Mouse (Mus musculus): ENCODE measurements around the gene Dand5. TPM values are rescaled to one million over a fixed set of nuclear protein-coding genes. Genes with fewer than 3 reads are reported as not detected.

Gene Dand5
- polyA plus RNA-seq, 1 experiment from 2014 or later: 3.3 TPM

GRCm38 (mm10) chr8:84799136-84799931 is 23.3 kb downstream of the Dand5 start:
- H3K36me3 ChIP-seq (ENCODE audit: inconsistent target): no peaks in the 10 kb centered on the region
- H3K4me3 ChIP-seq (ENCODE audit: inconsistent target): no peak overlapping the region
- WGBS (ENCODE audit: missing documents): 2% methylated on average over 89 of the region's 108 CpGs
- H3K27ac ChIP-seq: no peak overlapping the region
- no peaks in the 10 kb centered on the region; the same call in 1 of the 2 replicates for H3K79me2 ChIP-seq (ENCODE audit: inconsistent target)

- 93% methylated on average over 9 of the region's 10 CpGs for WGBS (ENCODE audit: missing documents)
- Histone ChIP-seq H3K79me2 (ENCODE audit: inconsistent target) (no peaks in the 10 kb centered on the region; the same call in 1 of the 2 replicates), H3K27ac (no peak overlapping the region), H3K36me3 (ENCODE audit: inconsistent target) (no peaks in the 10 kb centered on the region), H3K4me3 (ENCODE audit: inconsistent target) (no peak overlapping the region)
Measured at GRCm38 (mm10) chr8:84798446-84799135, 24.0 kb downstream of the Dand5 start.

GRCm38 (mm10) chr8:84797971-84798370 is 24.7 kb downstream of the Dand5 start:
- H3K4me3 ChIP-seq (ENCODE audit: inconsistent target): no peak overlapping the region
- H3K27ac ChIP-seq: no peak overlapping the region
- H3K36me3 ChIP-seq (ENCODE audit: inconsistent target): no peaks in the 10 kb centered on the region
- H3K79me2 ChIP-seq (ENCODE audit: inconsistent target): no peaks in the 10 kb centered on the region; the same call in 1 of the 2 replicates
- WGBS (ENCODE audit: missing documents): 100% methylated on average over 6 of the region's 6 CpGs

GRCm38 (mm10) chr8:84797256-84797797 is 25.3 kb downstream of the Dand5 start:
- Histone ChIP-seq H3K79me2 (ENCODE audit: inconsistent target) (no peaks in the 10 kb centered on the region; the same call in 1 of the 2 replicates), H3K4me3 (ENCODE audit: inconsistent target) (no peak overlapping the region), H3K27ac (no peak overlapping the region), H3K36me3 (ENCODE audit: inconsistent target) (no peaks in the 10 kb centered on the region)
- 95% methylated on average over 14 of the region's 15 CpGs for WGBS (ENCODE audit: missing documents)

GRCm38 (mm10) chr8:84794486-84794885 is 28.1 kb downstream of the Dand5 start:
- Histone ChIP-seq H3K4me3 (ENCODE audit: inconsistent target) (no peak overlapping the region), H3K36me3 (ENCODE audit: inconsistent target) (no peaks in the 10 kb centered on the region), H3K27ac (no peak overlapping the region), H3K79me2 (ENCODE audit: inconsistent target) (no peaks in the 10 kb centered on the region; the same call in 1 of the 2 replicates)
- whole genome bisulfite sequencing (ENCODE audit: missing documents): over 99% methylated on average over 7 of the region's 7 CpGs

- Histone ChIP-seq H3K4me3 (ENCODE audit: inconsistent target) (no peak overlapping the region), H3K27ac (no peak overlapping the region), H3K79me2 (ENCODE audit: inconsistent target) (no peaks in the 10 kb centered on the region; the same call in 1 of the 2 replicates), H3K36me3 (ENCODE audit: inconsistent target) (no peaks in the 10 kb centered on the region)
- WGBS (ENCODE audit: missing documents): 83% methylated on average over 8 of the region's 13 CpGs
Measured at GRCm38 (mm10) chr8:84793791-84794485, 28.7 kb downstream of the Dand5 start.

- Histone ChIP-seq H3K36me3 (ENCODE audit: inconsistent target) (no peaks in the 10 kb centered on the region), H3K4me3 (ENCODE audit: inconsistent target) (no peak overlapping the region), H3K79me2 (ENCODE audit: inconsistent target) (no peaks in the 10 kb centered on the region; the same call in 1 of the 2 replicates), H3K27ac (no peak overlapping the region)
- WGBS (ENCODE audit: missing documents): 92% methylated on average over 9 of the region's 9 CpGs
Measured at GRCm38 (mm10) chr8:84793134-84793533, 29.5 kb downstream of the Dand5 start.

GRCm38 (mm10) chr8:84792429-84792947 is 30.1 kb downstream of the Dand5 start:
- Histone ChIP-seq H3K79me2 (ENCODE audit: inconsistent target) (no peaks in the 10 kb centered on the region), H3K27ac (no peak overlapping the region), H3K36me3 (ENCODE audit: inconsistent target) (no peaks in the 10 kb centered on the region), H3K4me3 (ENCODE audit: inconsistent target) (no peak overlapping the region)
- WGBS (ENCODE audit: missing documents): 92% methylated on average over 12 of the region's 12 CpGs

GRCm38 (mm10) chr8:84790537-84790936 is 32.1 kb downstream of the Dand5 start:
- Histone ChIP-seq H3K4me3 (ENCODE audit: inconsistent target) (no peak overlapping the region), H3K79me2 (ENCODE audit: inconsistent target) (no peaks in the 10 kb centered on the region), H3K36me3 (ENCODE audit: inconsistent target) (no peaks in the 10 kb centered on the region), H3K27ac (no peak overlapping the region)
- 80% methylated on average over 2 of the region's 2 CpGs for WGBS (ENCODE audit: missing documents)

GRCm38 (mm10) chr8:84789855-84790486 is 32.7 kb downstream of the Dand5 start:
- 94% methylated on average over 9 of the region's 9 CpGs for WGBS (ENCODE audit: missing documents)
- Histone ChIP-seq H3K36me3 (ENCODE audit: inconsistent target) (no peaks in the 10 kb centered on the region), H3K27ac (no peak overlapping the region), H3K4me3 (ENCODE audit: inconsistent target) (no peak overlapping the region), H3K79me2 (ENCODE audit: inconsistent target) (no peaks in the 10 kb centered on the region)

- Histone ChIP-seq H3K4me3 (ENCODE audit: inconsistent target) (no peak overlapping the region), H3K36me3 (ENCODE audit: inconsistent target) (no peaks in the 10 kb centered on the region), H3K79me2 (ENCODE audit: inconsistent target) (no peaks in the 10 kb centered on the region), H3K27ac (no peak overlapping the region)
- 96% methylated on average over 5 of the region's 5 CpGs for WGBS (ENCODE audit: missing documents)
Measured at GRCm38 (mm10) chr8:84789345-84789744, 33.3 kb downstream of the Dand5 start.

GRCm38 (mm10) chr8:84788896-84789295 is 33.7 kb downstream of the Dand5 start:
- Histone ChIP-seq H3K4me3 (ENCODE audit: inconsistent target) (no peak overlapping the region), H3K79me2 (ENCODE audit: inconsistent target) (no peaks in the 10 kb centered on the region), H3K27ac (no peak overlapping the region), H3K36me3 (ENCODE audit: inconsistent target) (no peaks in the 10 kb centered on the region)
- 75% methylated on average over 11 of the region's 11 CpGs for WGBS (ENCODE audit: missing documents)

- H3K79me2 ChIP-seq (ENCODE audit: inconsistent target): no peaks in the 10 kb centered on the region
- no peak overlapping the region for H3K27ac ChIP-seq
- no peaks in the 10 kb centered on the region for H3K36me3 ChIP-seq (ENCODE audit: inconsistent target)
- 89% methylated on average over 13 of the region's 14 CpGs for WGBS (ENCODE audit: missing documents)
- H3K4me3 ChIP-seq (ENCODE audit: inconsistent target): no peak overlapping the region
Measured at GRCm38 (mm10) chr8:84787523-84788302, 34.9 kb downstream of the Dand5 start.

Data from macrophage (primary cell).